Mouse (Mus musculus) cerebellum, postnatal 10 days (tissue): ENCODE data around the gene Serpina3f.

ENCODE experiments used
- DNase-seq, 2 experiments: peaks; one replicate each; pipeline ENCODE4 v3.0.0; 2021; ENCODE audit warnings: mixed read lengths in 2 of 2

The Serpina3f gene

DNA sequence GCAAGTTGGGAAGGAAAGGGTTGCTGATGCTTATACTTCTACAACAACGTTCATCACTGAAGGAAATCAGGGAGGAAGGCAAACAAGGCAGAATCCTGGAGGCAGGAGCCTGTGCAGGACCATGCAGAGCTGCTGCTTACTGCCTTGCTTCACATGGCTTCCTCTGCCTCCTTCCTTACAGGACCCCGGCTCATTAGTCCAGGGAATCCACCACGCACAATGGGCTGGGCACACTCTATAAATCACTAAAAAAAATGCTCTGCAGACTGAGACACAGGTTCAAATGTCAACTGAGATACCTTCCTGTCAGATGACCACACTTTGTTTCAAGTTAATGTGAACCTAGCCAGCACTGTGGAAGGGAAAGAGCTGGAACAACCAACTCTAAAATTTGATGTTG, 46.7 kb downstream of the Serpina3f start:
- no peak for DNase-seq

DNA sequence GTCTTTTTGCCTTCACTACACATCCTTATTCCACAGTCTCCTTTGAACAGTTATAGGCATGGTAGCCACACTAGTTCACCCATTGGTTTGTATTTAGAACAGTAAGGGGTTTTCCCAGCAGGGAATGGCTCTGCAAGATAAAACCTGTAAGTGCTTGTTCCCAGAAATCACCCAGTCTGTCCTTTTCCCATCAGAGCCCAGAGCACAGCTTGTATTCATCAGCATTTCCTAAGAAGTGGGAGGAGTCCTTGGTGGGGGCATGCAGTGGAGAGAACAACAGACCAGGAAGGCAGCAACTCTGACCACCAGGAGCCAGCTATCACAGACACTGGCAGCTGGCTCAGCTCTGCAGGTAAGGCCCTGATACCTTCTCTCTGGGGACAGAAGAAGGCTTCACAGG, 48.5 kb downstream of the Serpina3f start, which contains the start of gene Serpina3i:
TSS of gene Serpina3i (plus strand) at position 260 of the 400 bp plus-strand sequence.
- no peak for DNase-seq

DNA sequence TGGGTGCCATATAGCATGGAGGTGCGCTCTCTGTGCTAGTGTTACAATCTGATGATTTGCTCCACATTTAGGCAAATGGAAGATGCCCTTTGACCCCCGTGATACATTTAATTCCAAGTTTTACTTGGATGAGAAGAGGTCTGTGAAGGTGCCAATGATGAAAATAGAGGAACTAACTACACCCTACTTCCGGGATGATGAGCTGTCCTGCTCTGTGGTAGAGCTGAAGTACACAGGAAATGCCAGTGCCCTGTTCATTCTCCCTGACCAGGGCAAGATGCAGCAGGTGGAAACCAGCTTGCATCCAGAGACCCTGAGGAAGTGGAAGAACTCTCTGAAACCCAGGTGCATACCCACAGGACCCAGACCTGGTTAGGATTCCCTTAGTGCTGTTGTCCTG, 52.0 kb downstream of the Serpina3f start:
- no peak for DNase-seq
